Mouse (Mus musculus): ENCODE measurements around the gene Col9a2. TPM values are rescaled to one million over a fixed set of nuclear protein-coding genes. Genes with fewer than 3 reads are reported as not detected.
"Not testable (repeated sequence)": the region's sequence is repeated elsewhere in the genome, so short reads cannot be mapped to it uniquely, and the experiment has no call there.

Gene Col9a2
- polyA plus RNA-seq, 1 experiment from 2014 or later: 8.1 TPM

- Histone ChIP-seq H3K9me3 (ENCODE audit: control insufficient read depth, low read length) (no peaks in the 10 kb centered on the region), H3K9ac (replicated peaks; ENCODE audit: low read depth, low read length) (no peak overlapping the region), H3K27me3 (ENCODE audit: control insufficient read depth, insufficient read depth, low read length) (no peaks in the 10 kb centered on the region), H3K4me1 (ENCODE audit: control insufficient read depth, insufficient read depth, low read length) (no peaks in the 10 kb centered on the region), H3K4me2 (ENCODE audit: low read depth, low read length) (no peak overlapping the region), H3K36me3 (ENCODE audit: control insufficient read depth, insufficient read depth, low read length) (no peaks in the 10 kb centered on the region; the same call in 1 of the 2 replicates), H3K27ac (ENCODE audit: low read depth, low read length) (no peak overlapping the region), H3K4me3 (ENCODE audit: low read depth, low read length) (no peak overlapping the region)
- WGBS: 46% methylated on average over 3 of the region's 3 CpGs
- no peak for ATAC-seq (ENCODE audit: low read depth)
Measured at GRCm38 (mm10) chr4:121056342-121056741, 17.2 kb downstream of the Col9a2 start.

DNA sequence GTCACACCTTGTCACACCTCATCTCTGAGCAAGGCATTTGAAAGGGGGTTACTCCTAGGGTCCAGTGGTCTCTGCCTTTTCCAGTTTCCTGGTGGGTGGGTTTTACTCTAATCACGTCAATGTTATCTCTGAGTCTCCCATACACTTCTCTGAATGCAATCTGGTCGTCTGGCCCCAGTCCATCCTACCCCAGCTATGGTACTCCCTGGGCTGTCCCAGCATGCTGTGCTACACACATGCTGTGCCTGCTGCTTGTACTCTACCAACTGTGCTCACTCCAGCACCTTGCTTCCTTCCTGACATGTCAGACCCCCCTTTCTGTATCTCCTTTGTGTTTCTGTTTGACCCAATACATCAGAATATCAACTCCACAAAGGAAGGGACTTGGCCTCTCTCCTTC, 17.8 kb downstream of the Col9a2 start:
- Histone ChIP-seq H3K9me3 (ENCODE audit: control insufficient read depth, low read length) (no peaks in the 10 kb centered on the region), H3K27me3 (ENCODE audit: control insufficient read depth, insufficient read depth, low read length) (no peaks in the 10 kb centered on the region), H3K4me3 (ENCODE audit: low read depth, low read length) (no peak overlapping the region), H3K27ac (ENCODE audit: low read depth, low read length) (no peak overlapping the region), H3K36me3 (ENCODE audit: control insufficient read depth, insufficient read depth, low read length) (no peaks in the 10 kb centered on the region; the same call in 1 of the 2 replicates), H3K9ac (replicated peaks; ENCODE audit: low read depth, low read length) (no peak overlapping the region), H3K4me1 (ENCODE audit: control insufficient read depth, insufficient read depth, low read length) (no peaks in the 10 kb centered on the region), H3K4me2 (ENCODE audit: low read depth, low read length) (no peak overlapping the region)
- no peak for ATAC-seq (ENCODE audit: low read depth)
- WGBS: 84% methylated on average over 2 of the region's 2 CpGs

- not testable (repeated sequence) for H3K4me3 ChIP-seq (ENCODE audit: low read depth, low read length); ATAC-seq (ENCODE audit: low read depth); H3K4me1 ChIP-seq (ENCODE audit: control insufficient read depth, insufficient read depth, low read length); H3K27ac ChIP-seq (ENCODE audit: low read depth, low read length); H3K27me3 ChIP-seq (ENCODE audit: control insufficient read depth, insufficient read depth, low read length); H3K9me3 ChIP-seq (ENCODE audit: control insufficient read depth, low read length); H3K9ac ChIP-seq (replicated peaks; ENCODE audit: low read depth, low read length); H3K4me2 ChIP-seq (ENCODE audit: low read depth, low read length); H3K36me3 ChIP-seq (ENCODE audit: control insufficient read depth, insufficient read depth, low read length)
- 92% methylated on average over 10 of the region's 10 CpGs for WGBS
Measured at GRCm38 (mm10) chr4:121059218-121059617, 20.0 kb downstream of the Col9a2 start.

DNA sequence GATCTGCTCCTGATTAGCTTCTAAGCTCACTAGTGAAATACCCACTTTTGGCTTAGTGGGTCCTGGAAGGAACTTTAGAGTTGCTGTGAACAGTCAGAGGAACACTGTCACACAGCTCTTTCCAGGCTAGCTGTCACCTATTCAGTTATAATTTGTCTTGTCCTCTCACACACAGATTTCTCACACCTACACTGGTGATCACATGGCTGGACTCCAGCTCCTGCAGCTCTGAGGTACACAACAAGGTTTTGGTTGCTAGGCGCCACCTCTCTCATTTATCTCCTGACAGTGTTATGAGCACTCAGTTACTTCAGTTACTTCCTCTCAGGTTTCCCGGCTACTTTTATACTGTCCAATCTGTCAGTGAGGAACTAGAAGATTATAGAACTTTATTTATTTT, 26.2 kb downstream of the Col9a2 start:
- no peak for ATAC-seq (ENCODE audit: low read depth)
- H3K36me3 ChIP-seq (ENCODE audit: control insufficient read depth, insufficient read depth, low read length): peaks cover 24% of the 10 kb centered on the region
- no peaks in the 10 kb centered on the region for H3K9me3 ChIP-seq (ENCODE audit: control insufficient read depth, low read length)
- H3K27me3 ChIP-seq (ENCODE audit: control insufficient read depth, insufficient read depth, low read length): no peaks in the 10 kb centered on the region
- WGBS: 89% methylated on average over 2 of the region's 2 CpGs
- H3K4me3 ChIP-seq (ENCODE audit: low read depth, low read length): no peak overlapping the region
- H3K4me1 ChIP-seq (ENCODE audit: control insufficient read depth, insufficient read depth, low read length): no peaks in the 10 kb centered on the region
- no peak overlapping the region for H3K9ac ChIP-seq (replicated peaks; ENCODE audit: low read depth, low read length)
- H3K4me2 ChIP-seq (ENCODE audit: low read depth, low read length): no peak overlapping the region
- H3K27ac ChIP-seq (ENCODE audit: low read depth, low read length): no peak overlapping the region

- Histone ChIP-seq H3K9me3 (ENCODE audit: control insufficient read depth, low read length) (no peaks in the 10 kb centered on the region), H3K4me3 (ENCODE audit: low read depth, low read length) (no peak overlapping the region), H3K27ac (ENCODE audit: low read depth, low read length) (no peak overlapping the region), H3K4me2 (ENCODE audit: low read depth, low read length) (no peak overlapping the region), H3K9ac (replicated peaks; ENCODE audit: low read depth, low read length) (no peak overlapping the region), H3K36me3 (ENCODE audit: control insufficient read depth, insufficient read depth, low read length) (peaks cover 28% of the 10 kb centered on the region), H3K4me1 (ENCODE audit: control insufficient read depth, insufficient read depth, low read length) (no peaks in the 10 kb centered on the region), H3K27me3 (ENCODE audit: control insufficient read depth, insufficient read depth, low read length) (no peaks in the 10 kb centered on the region)
- WGBS: 41% methylated on average over 4 of the region's 4 CpGs
- ATAC-seq (ENCODE audit: low read depth): no peak
Measured at GRCm38 (mm10) chr4:121074250-121074649, 35.1 kb downstream of the Col9a2 start.

- peaks cover 30% of the 10 kb centered on the region for H3K36me3 ChIP-seq (ENCODE audit: control insufficient read depth, insufficient read depth, low read length)
- no peak overlapping the region for H3K27ac ChIP-seq (ENCODE audit: low read depth, low read length)
- 66% methylated on average over 3 of the region's 3 CpGs for WGBS
Measured at GRCm38 (mm10) chr4:121077915-121078646, 38.9 kb downstream of the Col9a2 start.

DNA sequence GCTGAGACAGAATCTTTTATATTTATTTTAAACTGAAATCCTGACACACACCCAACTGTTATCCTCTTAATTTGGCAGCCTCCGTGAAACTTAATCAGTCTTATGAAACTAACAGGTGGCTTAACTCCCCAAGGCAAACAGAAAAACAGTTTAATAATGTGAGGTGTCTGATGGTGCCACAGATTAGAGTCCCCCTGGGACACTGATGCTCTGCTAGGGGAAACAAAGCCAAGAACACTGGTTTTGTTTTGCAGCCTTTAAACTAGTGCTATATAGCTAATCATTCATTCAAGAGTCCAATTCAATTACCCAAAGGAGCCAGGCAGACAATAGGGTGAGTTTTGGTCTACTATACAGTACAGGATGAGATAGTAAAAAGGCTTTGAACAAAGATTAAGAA, 41.2 kb downstream of the Col9a2 start:
- no peaks in the 10 kb centered on the region for H3K27me3 ChIP-seq (ENCODE audit: control insufficient read depth, insufficient read depth, low read length)
- H3K4me2 ChIP-seq (ENCODE audit: low read depth, low read length): no peak overlapping the region
- no peaks in the 10 kb centered on the region for H3K9me3 ChIP-seq (ENCODE audit: control insufficient read depth, low read length)
- H3K4me1 ChIP-seq (ENCODE audit: control insufficient read depth, insufficient read depth, low read length): no peaks in the 10 kb centered on the region
- WGBS: 63% methylated on average over 1 of the region's 1 CpGs
- no peak for ATAC-seq (ENCODE audit: low read depth)
- H3K9ac ChIP-seq (replicated peaks; ENCODE audit: low read depth, low read length): no peak overlapping the region
- H3K36me3 ChIP-seq (ENCODE audit: control insufficient read depth, insufficient read depth, low read length): peaks cover 27% of the 10 kb centered on the region
- no peak overlapping the region for H3K27ac ChIP-seq (ENCODE audit: low read depth, low read length)
- no peak overlapping the region for H3K4me3 ChIP-seq (ENCODE audit: low read depth, low read length)

More at GRCm38 (mm10) chr4:121077915-121078646, 38.9 kb downstream of the Col9a2 start:
- Histone ChIP-seq H3K4me1 (ENCODE audit: control insufficient read depth, insufficient read depth, low read length) (no peaks in the 10 kb centered on the region), H3K9ac (replicated peaks; ENCODE audit: low read depth, low read length) (no peak overlapping the region), H3K4me2 (ENCODE audit: low read depth, low read length) (no peak overlapping the region), H3K9me3 (ENCODE audit: control insufficient read depth, low read length) (no peaks in the 10 kb centered on the region), H3K27me3 (ENCODE audit: control insufficient read depth, insufficient read depth, low read length) (no peaks in the 10 kb centered on the region), H3K4me3 (ENCODE audit: low read depth, low read length) (no peak overlapping the region)
- ATAC-seq (ENCODE audit: low read depth): no peak

DNA sequence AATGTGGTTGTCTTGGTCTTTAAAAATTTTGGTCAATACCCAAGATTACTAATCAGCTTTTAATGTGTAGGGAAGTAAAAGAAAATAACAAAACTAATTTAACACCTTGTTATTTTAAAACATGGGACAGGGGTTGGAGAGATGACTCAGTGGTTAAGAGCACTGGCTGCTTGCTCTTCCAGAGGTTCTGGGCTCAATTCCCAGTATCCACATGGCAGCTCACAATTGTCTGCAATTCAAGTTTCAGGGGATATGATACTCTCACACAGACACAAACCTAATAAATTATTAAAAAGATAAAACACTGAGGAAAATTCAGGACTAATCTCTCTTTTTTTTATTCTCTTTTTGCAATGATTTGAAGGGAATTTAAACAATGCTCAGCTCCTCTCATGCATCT, 45.3 kb downstream of the Col9a2 start:
- Histone ChIP-seq H3K27ac (ENCODE audit: low read depth, low read length) (no peak overlapping the region), H3K27me3 (ENCODE audit: control insufficient read depth, insufficient read depth, low read length) (no peaks in the 10 kb centered on the region), H3K9me3 (ENCODE audit: control insufficient read depth, low read length) (no peaks in the 10 kb centered on the region), H3K9ac (replicated peaks; ENCODE audit: low read depth, low read length) (no peak overlapping the region), H3K36me3 (ENCODE audit: control insufficient read depth, insufficient read depth, low read length) (peaks cover 25% of the 10 kb centered on the region), H3K4me2 (ENCODE audit: low read depth, low read length) (no peak overlapping the region), H3K4me3 (ENCODE audit: low read depth, low read length) (no peak overlapping the region), H3K4me1 (ENCODE audit: control insufficient read depth, insufficient read depth, low read length) (no peaks in the 10 kb centered on the region)
- no peak for ATAC-seq (ENCODE audit: low read depth)

GRCm38 (mm10) chr4:121088696-121089095, 49.5 kb downstream of the Col9a2 start:
- Histone ChIP-seq H3K27me3 (ENCODE audit: control insufficient read depth, insufficient read depth, low read length) (no peaks in the 10 kb centered on the region), H3K4me2 (ENCODE audit: low read depth, low read length) (no peak overlapping the region), H3K36me3 (ENCODE audit: control insufficient read depth, insufficient read depth, low read length) (peaks cover 28% of the 10 kb centered on the region), H3K4me1 (ENCODE audit: control insufficient read depth, insufficient read depth, low read length) (no peaks in the 10 kb centered on the region), H3K27ac (ENCODE audit: low read depth, low read length) (no peak overlapping the region), H3K9me3 (ENCODE audit: control insufficient read depth, low read length) (no peaks in the 10 kb centered on the region), H3K9ac (replicated peaks; ENCODE audit: low read depth, low read length) (no peak overlapping the region), H3K4me3 (ENCODE audit: low read depth, low read length) (no peak overlapping the region)
- 98% methylated on average over 2 of the region's 2 CpGs for WGBS
- ATAC-seq (ENCODE audit: low read depth): no peak

Data from neural tube, embryonic 14.5 days (tissue).